Mouse (Mus musculus): ENCODE results near the gene Gm11937. TPM values are rescaled to one million over a fixed set of nuclear protein-coding genes. Genes with fewer than 3 reads are reported as not detected.

Gm11937 gene
- polyA plus RNA-seq, 1 experiment from 2014 or later, result not detected

DNA sequence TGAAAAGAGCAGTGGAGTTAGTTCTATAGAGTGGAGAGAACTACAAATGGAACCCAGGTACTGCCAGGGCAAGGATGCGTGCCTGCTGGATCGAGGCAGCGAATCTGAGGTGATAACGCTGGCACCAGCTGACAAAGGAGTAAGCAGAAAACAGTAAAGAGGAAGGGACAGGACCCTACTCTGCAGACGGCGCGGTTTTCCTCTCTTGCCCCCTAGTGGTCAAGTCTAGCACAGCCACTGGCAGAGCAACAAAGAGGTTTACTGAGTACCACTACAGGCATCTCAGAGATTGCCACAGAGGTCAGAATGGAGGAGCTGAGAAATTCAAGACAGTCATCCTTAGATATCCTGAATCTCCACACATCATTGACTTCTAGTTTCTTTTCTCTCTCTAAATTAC lies 35.9 kb downstream of the Gm11937 start:
- peak; percentile 75; the same call in 1 of the 2 replicates for ATAC-seq
- Histone ChIP-seq H3K4me1 (replicated peaks) (no peaks in the 10 kb centered on the region), H3K9me3 (no peaks in the 10 kb centered on the region), H3K9ac (no peak overlapping the region), H3K4me2 (replicated peaks) (peak overlapping the region; percentile 40; the same call in 1 of the 2 replicates), H3K4me3 (replicated peaks) (no peak overlapping the region), H3K27ac (no peak overlapping the region), H3K36me3 (no peaks in the 10 kb centered on the region), H3K27me3 (replicated peaks) (no peaks in the 10 kb centered on the region)
- WGBS, result 2% methylated on average over 7 of the region's 7 CpGs

DNA sequence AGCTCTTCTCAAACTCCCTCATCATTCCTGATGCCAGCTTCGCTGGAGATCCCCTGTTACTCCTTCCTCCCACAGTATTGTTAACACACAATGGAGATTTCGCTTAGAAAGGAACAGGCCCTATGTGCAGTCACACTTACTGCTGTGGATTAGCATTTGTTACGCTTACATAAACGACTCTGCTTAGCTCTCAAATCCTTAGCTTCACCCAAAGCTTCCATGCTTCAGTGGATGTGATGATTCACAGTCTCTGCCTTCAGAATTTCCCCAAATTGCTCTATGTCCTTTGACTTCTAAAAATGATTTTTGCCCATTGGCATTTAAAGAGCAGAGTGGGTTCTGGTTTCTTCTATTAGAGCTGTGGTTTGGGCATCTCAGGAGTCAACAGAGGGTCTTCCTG lies 36.8 kb downstream of the Gm11937 start:
- no peaks in the 10 kb centered on the region for H3K27me3 ChIP-seq (replicated peaks)
- no peaks in the 10 kb centered on the region for H3K4me1 ChIP-seq (replicated peaks)
- 72% methylated on average over 4 of the region's 4 CpGs for WGBS
- H3K9ac ChIP-seq, result no peak overlapping the region
- H3K9me3 ChIP-seq, result no peaks in the 10 kb centered on the region
- H3K4me2 ChIP-seq (replicated peaks), result no peak overlapping the region
- no peak overlapping the region for H3K27ac ChIP-seq
- H3K36me3 ChIP-seq, result no peaks in the 10 kb centered on the region
- no peak for ATAC-seq
- H3K4me3 ChIP-seq (replicated peaks), result no peak overlapping the region

DNA sequence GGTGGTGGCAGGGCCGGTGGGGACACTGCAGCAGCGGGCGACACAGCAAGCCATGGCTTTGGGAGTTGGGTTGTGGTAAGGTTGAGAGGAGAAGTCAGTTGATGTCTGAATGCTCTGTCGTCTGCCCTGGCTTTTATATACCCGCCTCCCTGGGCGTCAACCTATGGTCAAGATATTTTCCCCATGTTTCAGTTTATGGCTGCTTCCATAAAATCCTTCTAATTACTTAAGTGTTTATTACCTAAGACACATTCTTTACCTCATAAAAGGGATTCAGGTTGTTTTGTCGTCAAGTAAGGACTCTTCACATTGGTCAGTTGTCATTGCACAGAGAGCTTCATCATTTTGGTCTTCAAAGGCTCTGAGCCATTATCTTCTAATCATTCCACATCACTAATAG lies 43.5 kb downstream of the Gm11937 start, which contains the start of gene Krtap3-1:
Gene Krtap3-1 (minus strand): TSS at position 101 of the 400 bp plus-strand sequence.
- Histone ChIP-seq H3K27me3 (replicated peaks) (no peaks in the 10 kb centered on the region), H3K4me1 (replicated peaks) (no peaks in the 10 kb centered on the region), H3K4me3 (replicated peaks) (no peak within 1 kb of the TSS), H3K4me2 (replicated peaks) (no peak within 1 kb of the TSS), H3K36me3 (no peaks in the 10 kb centered on the region), H3K27ac (no peak within 1 kb of the TSS), H3K9me3 (no peaks in the 10 kb centered on the region), H3K9ac (no peak within 1 kb of the TSS)
- 77% methylated on average over 7 of the region's 7 CpGs for WGBS
- no peak for ATAC-seq

DNA sequence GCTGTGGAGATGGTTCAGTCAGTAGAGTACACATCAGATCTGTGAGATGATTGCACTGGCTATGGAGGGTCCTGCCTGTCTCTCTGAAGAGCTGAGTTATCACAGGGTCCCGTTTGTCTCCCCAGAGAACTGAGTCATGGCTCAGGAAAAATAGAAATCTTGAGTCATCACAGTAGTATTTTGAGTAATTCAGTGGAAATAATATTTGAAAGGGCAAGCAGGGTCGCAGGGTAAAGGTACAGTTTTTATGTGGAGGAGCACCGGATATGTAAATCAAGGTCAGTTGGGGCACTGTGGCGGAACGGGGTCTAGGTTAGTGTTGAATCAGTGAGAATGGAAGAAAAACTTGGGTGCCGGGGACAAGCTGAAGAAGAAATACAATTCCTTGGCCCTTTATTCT lies 47.4 kb downstream of the Gm11937 start:
- Histone ChIP-seq H3K9ac (no peak overlapping the region), H3K9me3 (no peaks in the 10 kb centered on the region), H3K27ac (no peak overlapping the region), H3K4me3 (replicated peaks) (no peak overlapping the region), H3K27me3 (replicated peaks) (no peaks in the 10 kb centered on the region), H3K4me2 (replicated peaks) (no peak overlapping the region), H3K36me3 (no peaks in the 10 kb centered on the region), H3K4me1 (replicated peaks) (no peaks in the 10 kb centered on the region)
- WGBS, result 82% methylated on average over 6 of the region's 6 CpGs
- no peak for ATAC-seq

Other genes with a start within 250 kb of the Gm11937 start
- gene Krt28, start 235.3 kb downstream of the Gm11937 start, polyA plus RNA-seq (2015; fragmentation: Nextera tagmentation; extraction: Ambion mirVana), result 0.09 TPM in 1 of 2 replicates, not detected in the other
- 18.3 and 21.2 TPM in 2 replicates for gene Krt10, start 220.8 kb downstream of the Gm11937 start, polyA plus RNA-seq (2015; fragmentation: Nextera tagmentation; extraction: Ambion mirVana)
- not detected in 2 replicates for gene Krt12, start 187.9 kb downstream of the Gm11937 start, polyA plus RNA-seq (2015; fragmentation: Nextera tagmentation; extraction: Ambion mirVana)
- 64.3 and 72.9 TPM in 2 replicates for gene Krt20, start 172.0 kb downstream of the Gm11937 start, polyA plus RNA-seq (2015; fragmentation: Nextera tagmentation; extraction: Ambion mirVana)
- 12.2 and 13.1 TPM in 2 replicates for gene Krt23, start 117.1 kb downstream of the Gm11937 start, polyA plus RNA-seq (2015; fragmentation: Nextera tagmentation; extraction: Ambion mirVana)
- gene Krt39, start 88.9 kb downstream of the Gm11937 start, polyA plus RNA-seq (2015; fragmentation: Nextera tagmentation; extraction: Ambion mirVana), result not detected in 2 replicates
- not detected in 2 replicates for gene Krt40, start 67.0 kb downstream of the Gm11937 start, polyA plus RNA-seq (2015; fragmentation: Nextera tagmentation; extraction: Ambion mirVana)
- gene Krtap3-3, start 59.3 kb downstream of the Gm11937 start, polyA plus RNA-seq (2015; fragmentation: Nextera tagmentation; extraction: Ambion mirVana), result not detected in 2 replicates
- not detected in 2 replicates for gene Krtap3-2, start 53.3 kb downstream of the Gm11937 start, polyA plus RNA-seq (2015; fragmentation: Nextera tagmentation; extraction: Ambion mirVana)
- gene Gm11939, start 50.7 kb downstream of the Gm11937 start, polyA plus RNA-seq (2015; fragmentation: Nextera tagmentation; extraction: Ambion mirVana), result not detected in 2 replicates
- gene Krtap3-1, start 43.6 kb downstream of the Gm11937 start, polyA plus RNA-seq (2015; fragmentation: Nextera tagmentation; extraction: Ambion mirVana), result 0.30 TPM in 1 of 2 replicates, not detected in the other
- not detected in 2 replicates for gene Krtap1-5, start 29.2 kb downstream of the Gm11937 start, polyA plus RNA-seq (2015; fragmentation: Nextera tagmentation; extraction: Ambion mirVana)
- not detected in 2 replicates for gene Krtap1-4, start 26.5 kb downstream of the Gm11937 start, polyA plus RNA-seq (2015; fragmentation: Nextera tagmentation; extraction: Ambion mirVana)
- not detected in 2 replicates for gene Krtap1-3, start 18.9 kb downstream of the Gm11937 start, polyA plus RNA-seq (2015; fragmentation: Nextera tagmentation; extraction: Ambion mirVana)
- gene Krtap9-3, start 12.1 kb downstream of the Gm11937 start, polyA plus RNA-seq (2015; fragmentation: Nextera tagmentation; extraction: Ambion mirVana), result not detected in 2 replicates
- gene Gm11938, start 6.9 kb downstream of the Gm11937 start, polyA plus RNA-seq (2015; fragmentation: Nextera tagmentation; extraction: Ambion mirVana), result not detected in 2 replicates
- gene Krtap2-4, start 4.7 kb upstream of the Gm11937 start, polyA plus RNA-seq (2015; fragmentation: Nextera tagmentation; extraction: Ambion mirVana), result not detected in 2 replicates
- gene Gm11562, start 10.2 kb upstream of the Gm11937 start, polyA plus RNA-seq (2015; fragmentation: Nextera tagmentation; extraction: Ambion mirVana), result not detected in 2 replicates
- not detected in 2 replicates for gene Krtap4-1, start 18.0 kb upstream of the Gm11937 start, polyA plus RNA-seq (2015; fragmentation: Nextera tagmentation; extraction: Ambion mirVana)
- not detected in 2 replicates for gene Krtap4-2, start 24.9 kb upstream of the Gm11937 start, polyA plus RNA-seq (2015; fragmentation: Nextera tagmentation; extraction: Ambion mirVana)
- not detected in 2 replicates for gene Krtap4-7, start 33.9 kb upstream of the Gm11937 start, polyA plus RNA-seq (2015; fragmentation: Nextera tagmentation; extraction: Ambion mirVana)
- not detected in 2 replicates for gene Gm11555, start 40.0 kb upstream of the Gm11937 start, polyA plus RNA-seq (2015; fragmentation: Nextera tagmentation; extraction: Ambion mirVana)
- not detected in 2 replicates for gene Gm11563, start 48.8 kb upstream of the Gm11937 start, polyA plus RNA-seq (2015; fragmentation: Nextera tagmentation; extraction: Ambion mirVana)
- gene Krtap4-6, start 55.8 kb upstream of the Gm11937 start, polyA plus RNA-seq (2015; fragmentation: Nextera tagmentation; extraction: Ambion mirVana), result not detected in 2 replicates
- not detected in 2 replicates for gene Gm14190, start 80.6 kb upstream of the Gm11937 start, polyA plus RNA-seq (2015; fragmentation: Nextera tagmentation; extraction: Ambion mirVana)
- not detected in 2 replicates for gene Gm14180, start 124.1 kb upstream of the Gm11937 start, polyA plus RNA-seq (2015; fragmentation: Nextera tagmentation; extraction: Ambion mirVana)
- gene Gm11595, start 162.7 kb upstream of the Gm11937 start, polyA plus RNA-seq (2015; fragmentation: Nextera tagmentation; extraction: Ambion mirVana), result not detected in 2 replicates
- gene Krtap4-8, start 170.5 kb upstream of the Gm11937 start, polyA plus RNA-seq (2015; fragmentation: Nextera tagmentation; extraction: Ambion mirVana), result not detected in 2 replicates
- gene Krtap4-9, start 175.0 kb upstream of the Gm11937 start, polyA plus RNA-seq (2015; fragmentation: Nextera tagmentation; extraction: Ambion mirVana), result not detected in 2 replicates
- not detected in 2 replicates for gene Gm11596, start 183.3 kb upstream of the Gm11937 start, polyA plus RNA-seq (2015; fragmentation: Nextera tagmentation; extraction: Ambion mirVana)
- gene Gm11569, start 188.7 kb upstream of the Gm11937 start, polyA plus RNA-seq (2015; fragmentation: Nextera tagmentation; extraction: Ambion mirVana), result not detected in 2 replicates
- gene Gm11554, start 194.3 kb upstream of the Gm11937 start, polyA plus RNA-seq (2015; fragmentation: Nextera tagmentation; extraction: Ambion mirVana), result not detected in 2 replicates
- gene Krtap4-13, start 199.7 kb upstream of the Gm11937 start, polyA plus RNA-seq (2015; fragmentation: Nextera tagmentation; extraction: Ambion mirVana), result not detected in 2 replicates
- gene Gm11564, start 205.5 kb upstream of the Gm11937 start, polyA plus RNA-seq (2015; fragmentation: Nextera tagmentation; extraction: Ambion mirVana), result not detected in 2 replicates
- gene 2300003K06Rik, start 227.9 kb upstream of the Gm11937 start, polyA plus RNA-seq (2015; fragmentation: Nextera tagmentation; extraction: Ambion mirVana), result not detected in 2 replicates
- not detected in 2 replicates for gene Krtap4-16, start 241.4 kb upstream of the Gm11937 start, polyA plus RNA-seq (2015; fragmentation: Nextera tagmentation; extraction: Ambion mirVana)
- gene Gm11568, start 247.7 kb upstream of the Gm11937 start, polyA plus RNA-seq (2015; fragmentation: Nextera tagmentation; extraction: Ambion mirVana), result not detected in 2 replicates